Mouse (Mus musculus): Measurements from ENCODE around the gene Megf8. TPM values are rescaled to one million over a fixed set of nuclear protein-coding genes. Genes with fewer than 3 reads are reported as not detected.
"Not testable (repeated sequence)": the region's sequence is repeated elsewhere in the genome, so short reads cannot be mapped to it uniquely, and the experiment has no call there.

Gene Megf8
- polyA plus RNA-seq, 1 experiment from 2014 or later, result 5.5 TPM

DNA sequence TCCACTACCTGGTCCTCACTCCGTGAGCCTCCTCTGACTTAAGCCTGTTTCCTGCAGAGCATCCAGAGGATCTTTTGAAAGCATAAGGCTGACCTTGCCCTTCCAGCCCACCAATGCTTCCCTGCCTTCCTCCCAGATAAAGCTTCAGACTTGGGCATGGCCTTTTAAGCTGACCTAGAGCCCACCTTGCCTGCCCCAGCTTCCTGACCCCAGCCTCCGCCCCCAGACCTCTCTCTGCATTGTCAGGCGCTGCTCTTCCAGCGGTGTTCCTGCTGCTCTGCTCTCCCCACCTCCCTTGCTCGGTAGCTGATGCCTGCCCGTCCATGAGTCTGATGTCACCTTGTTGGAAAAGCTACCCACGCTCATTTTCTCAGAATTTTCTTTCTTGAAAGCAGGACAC is 75.9 kb downstream of the Megf8 start:
- ATAC-seq (replicated peaks; ENCODE audit: low FRiP score), result no peak
- Histone ChIP-seq H3K4me2 (no peak overlapping the region), H3K27me3 (replicated peaks; ENCODE audit: control insufficient read depth, insufficient read depth, low read length) (no peaks in the 10 kb centered on the region), H3K9ac (ENCODE audit: low read depth, low read length) (no peak overlapping the region), H3K27ac (ENCODE audit: low read depth, low read length) (no peak overlapping the region), H3K9me3 (ENCODE audit: control insufficient read depth, low read length) (no peaks in the 10 kb centered on the region; the same call in 1 of the 2 replicates), H3K4me3 (ENCODE audit: low read depth, low read length) (no peak overlapping the region), H3K4me1 (replicated peaks; ENCODE audit: control insufficient read depth, insufficient read depth, low read length) (peaks cover 33% of the 10 kb centered on the region), H3K36me3 (ENCODE audit: control insufficient read depth, insufficient read depth, low read length) (no peaks in the 10 kb centered on the region; the same call in 1 of the 2 replicates)
- 56% methylated on average over 7 of the region's 7 CpGs for WGBS
- DNase-seq (ENCODE audit: low spot score), result no peak

DNA sequence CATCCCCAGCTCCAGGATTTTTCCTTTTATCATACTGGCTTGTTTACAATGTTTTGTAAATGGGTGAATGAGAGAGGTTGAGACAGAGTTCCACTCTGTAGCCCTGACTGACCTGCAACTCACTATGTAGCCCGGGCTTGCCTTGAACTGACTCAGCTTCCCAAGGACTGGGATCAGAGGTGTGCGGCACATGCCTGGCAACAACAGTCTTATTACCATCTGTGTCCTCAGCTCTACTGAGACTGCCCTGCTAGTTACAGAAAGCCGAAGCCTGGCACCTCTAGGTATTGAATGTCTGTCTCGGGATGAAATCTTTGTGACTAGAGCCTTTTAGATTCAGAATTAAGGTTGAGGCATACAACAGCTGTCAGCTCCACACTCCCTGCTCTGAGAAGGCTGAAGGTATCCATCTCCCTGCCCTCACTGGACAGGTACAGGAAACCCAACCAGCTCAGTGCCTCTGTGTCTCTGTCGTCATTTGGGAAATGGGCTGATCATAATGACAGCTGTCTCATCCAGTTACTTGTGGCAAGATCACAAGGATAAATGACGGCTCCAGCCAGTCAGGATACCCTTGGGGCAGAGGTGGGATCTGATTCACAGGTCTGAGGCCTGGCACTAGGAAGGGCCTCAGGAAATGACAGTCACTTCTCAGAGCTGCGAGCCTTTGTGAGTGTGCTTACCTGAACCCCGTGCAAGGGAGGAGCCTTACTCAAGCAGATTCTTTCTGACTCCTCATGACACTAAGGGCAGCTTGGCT is 76.7 kb downstream of the Megf8 start:
- Histone ChIP-seq H3K9ac (ENCODE audit: low read depth, low read length) (no peak overlapping the region), H3K27ac (ENCODE audit: low read depth, low read length) (no peak overlapping the region), H3K4me3 (ENCODE audit: low read depth, low read length) (no peak overlapping the region), H3K27me3 (replicated peaks; ENCODE audit: control insufficient read depth, insufficient read depth, low read length) (no peaks in the 10 kb centered on the region), H3K9me3 (ENCODE audit: control insufficient read depth, low read length) (no peaks in the 10 kb centered on the region; the same call in 1 of the 2 replicates), H3K4me1 (replicated peaks; ENCODE audit: control insufficient read depth, insufficient read depth, low read length) (peaks cover 33% of the 10 kb centered on the region), H3K36me3 (ENCODE audit: control insufficient read depth, insufficient read depth, low read length) (no peaks in the 10 kb centered on the region), H3K4me2 (no peak overlapping the region)
- DNase-seq (ENCODE audit: low spot score) (no peak), ATAC-seq (replicated peaks; ENCODE audit: low FRiP score) (no peak)
- 82% methylated on average over 8 of the region's 8 CpGs for WGBS

DNA sequence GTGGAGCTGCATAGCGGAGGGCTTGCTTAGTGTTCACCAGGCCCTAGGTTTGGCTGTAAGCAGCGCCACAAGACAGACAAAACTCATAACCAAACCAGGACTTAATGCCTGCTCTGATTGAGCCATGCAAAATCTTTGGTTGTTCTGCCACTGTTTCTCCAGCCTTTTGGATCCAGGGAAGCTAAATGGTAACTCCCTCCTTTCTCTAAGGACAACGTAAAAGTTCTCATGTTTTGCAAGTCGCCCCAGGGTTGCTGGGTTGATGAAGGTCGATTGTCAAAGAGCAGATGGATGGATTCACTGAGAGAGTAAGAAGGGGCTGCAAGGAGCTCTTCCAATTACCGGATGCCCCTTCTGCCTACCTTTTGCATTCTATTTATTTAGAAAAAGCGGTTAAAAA is 77.8 kb downstream of the Megf8 start:
- ATAC-seq (replicated peaks; ENCODE audit: low FRiP score) (no peak), DNase-seq (ENCODE audit: low spot score) (no peak)
- Histone ChIP-seq H3K4me1 (replicated peaks; ENCODE audit: control insufficient read depth, insufficient read depth, low read length) (peaks cover 28% of the 10 kb centered on the region), H3K36me3 (ENCODE audit: control insufficient read depth, insufficient read depth, low read length) (no peaks in the 10 kb centered on the region), H3K9ac (ENCODE audit: low read depth, low read length) (peak overlapping the region; percentile 78), H3K27ac (ENCODE audit: low read depth, low read length) (no peak overlapping the region), H3K4me2 (peak overlapping the region; percentile 97), H3K27me3 (replicated peaks; ENCODE audit: control insufficient read depth, insufficient read depth, low read length) (no peaks in the 10 kb centered on the region), H3K9me3 (ENCODE audit: control insufficient read depth, low read length) (no peaks in the 10 kb centered on the region; the same call in 1 of the 2 replicates), H3K4me3 (ENCODE audit: low read depth, low read length) (peak overlapping the region; percentile 76)
- WGBS, result 23% methylated on average over 7 of the region's 7 CpGs

DNA sequence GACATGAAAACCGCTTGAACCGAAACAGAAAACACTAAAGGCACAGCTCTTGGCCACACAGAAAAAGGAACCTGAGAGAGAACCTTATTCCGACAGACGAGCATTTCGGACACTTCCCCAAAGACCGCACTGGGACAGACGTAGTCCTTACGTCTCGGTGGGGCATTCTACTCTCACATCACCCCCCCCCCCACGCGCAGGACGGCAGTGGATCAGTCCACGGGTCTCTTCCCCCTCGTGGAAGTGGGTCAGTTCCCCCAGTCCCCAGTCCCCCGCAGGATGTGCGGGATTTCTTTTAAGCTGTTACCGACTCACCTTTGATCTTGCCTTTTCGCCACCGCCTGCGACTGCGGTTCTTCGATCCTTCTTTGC is 78.2 kb downstream of the Megf8 start:
- peak overlapping the region; percentile 76 for H3K4me3 ChIP-seq (ENCODE audit: low read depth, low read length)
- peaks cover 24% of the 10 kb centered on the region for H3K4me1 ChIP-seq (replicated peaks; ENCODE audit: control insufficient read depth, insufficient read depth, low read length)
- H3K4me2 ChIP-seq, result peak overlapping the region; percentile 97
- no peaks in the 10 kb centered on the region for H3K27me3 ChIP-seq (replicated peaks; ENCODE audit: control insufficient read depth, insufficient read depth, low read length)
- DNase-seq (ENCODE audit: low spot score) (no peak), ATAC-seq (replicated peaks; ENCODE audit: low FRiP score) (peak; percentile 29; the same call in 1 of the 2 replicates)
- no peaks in the 10 kb centered on the region; the same call in 1 of the 2 replicates for H3K9me3 ChIP-seq (ENCODE audit: control insufficient read depth, low read length)
- WGBS, result under 1% methylated on average over 22 of the region's 22 CpGs
- no peaks in the 10 kb centered on the region for H3K36me3 ChIP-seq (ENCODE audit: control insufficient read depth, insufficient read depth, low read length)
- H3K9ac ChIP-seq (ENCODE audit: low read depth, low read length), result peak overlapping the region; percentile 78
- H3K27ac ChIP-seq (ENCODE audit: low read depth, low read length), result no peak overlapping the region

DNA sequence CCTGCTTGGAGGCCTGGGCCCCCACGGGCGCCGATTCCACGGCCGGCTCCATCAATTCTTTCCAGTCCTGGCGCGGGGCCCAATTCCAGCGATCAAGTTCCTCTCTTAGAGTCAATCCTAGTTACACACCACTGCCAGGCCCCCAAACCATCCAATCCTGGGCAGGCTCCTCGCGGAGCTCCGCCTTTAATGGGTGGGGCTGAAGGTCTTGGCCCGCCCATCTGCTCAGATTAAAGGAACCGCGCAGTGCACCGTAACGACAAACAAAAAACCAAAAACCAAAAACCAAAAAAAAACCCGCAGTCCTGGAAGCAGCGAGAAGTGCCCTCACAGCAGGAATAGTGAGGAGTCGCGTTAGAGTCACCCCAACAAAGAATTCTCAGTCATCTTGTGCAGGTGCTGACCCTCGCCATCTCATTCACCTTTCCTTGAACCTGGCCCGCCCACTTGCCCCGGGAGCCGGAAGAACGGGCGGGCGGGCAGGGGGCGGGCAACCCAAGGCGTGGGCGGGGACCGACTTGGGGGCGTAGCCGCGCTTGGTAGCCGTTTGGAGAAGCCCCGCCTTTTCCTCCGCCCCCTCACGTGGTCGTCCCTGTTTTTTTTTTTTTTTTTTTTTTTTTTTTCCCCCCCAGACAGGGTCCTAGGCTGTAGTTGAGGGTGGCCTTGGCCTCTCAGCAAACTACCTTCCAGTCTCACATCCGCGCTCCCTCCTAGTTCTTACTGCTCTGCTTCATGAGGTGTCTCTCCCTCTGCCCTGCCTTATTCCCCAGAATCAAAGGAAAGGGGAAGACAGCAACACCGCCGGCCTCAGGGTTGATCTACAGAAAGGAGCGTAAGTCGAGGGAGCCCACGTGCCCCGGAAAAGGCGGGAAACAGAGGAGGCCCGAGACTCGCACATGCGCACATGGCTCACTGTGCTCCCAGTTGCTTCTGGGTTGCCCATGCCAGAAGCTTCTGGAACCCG is 78.9 kb downstream of the Megf8 start:
- Histone ChIP-seq H3K4me1 (replicated peaks; ENCODE audit: control insufficient read depth, insufficient read depth, low read length) (peaks cover 18% of the 10 kb centered on the region), H3K4me2 (peak overlapping the region; percentile 97), H3K9me3 (ENCODE audit: control insufficient read depth, low read length) (no peaks in the 10 kb centered on the region; the same call in 1 of the 2 replicates), H3K27me3 (replicated peaks; ENCODE audit: control insufficient read depth, insufficient read depth, low read length) (no peaks in the 10 kb centered on the region), H3K9ac (ENCODE audit: low read depth, low read length) (peak overlapping the region; percentile 78), H3K36me3 (ENCODE audit: control insufficient read depth, insufficient read depth, low read length) (no peaks in the 10 kb centered on the region), H3K4me3 (ENCODE audit: low read depth, low read length) (peak overlapping the region; percentile 76), H3K27ac (ENCODE audit: low read depth, low read length) (no peak overlapping the region)
- peak; percentile 93 for DNase-seq (ENCODE audit: low spot score)
- ATAC-seq (replicated peaks; ENCODE audit: low FRiP score), result peak; percentile 96
- WGBS, result 6% methylated on average over 52 of the region's 52 CpGs

DNA sequence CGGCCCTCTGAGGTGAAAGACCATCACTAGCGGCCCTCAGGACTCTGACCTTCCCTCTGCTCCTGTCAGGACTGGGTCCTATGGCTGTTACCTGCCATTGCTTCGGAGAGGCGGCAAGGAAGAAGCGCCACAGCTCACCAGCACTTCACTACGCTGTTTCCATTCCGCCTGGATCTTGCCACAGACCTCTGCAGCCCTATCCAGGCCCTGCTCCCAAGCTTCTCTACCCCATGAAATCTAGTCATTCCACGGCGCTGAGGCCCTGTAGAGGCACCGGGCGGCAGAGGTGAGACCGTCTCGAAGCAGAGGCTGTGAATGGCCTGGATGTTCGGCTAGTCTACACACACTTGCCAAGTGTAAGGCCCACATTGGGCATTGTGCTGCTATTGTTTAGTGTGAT is 79.7 kb downstream of the Megf8 start:
- 0 out of 2 replicates have a peak overlapping the region, but pooled peaks have one; percentile 35 for H3K9ac ChIP-seq (ENCODE audit: low read depth, low read length)
- WGBS, result 86% methylated on average over 14 of the region's 14 CpGs
- DNase-seq (ENCODE audit: low spot score), result no peak

DNA sequence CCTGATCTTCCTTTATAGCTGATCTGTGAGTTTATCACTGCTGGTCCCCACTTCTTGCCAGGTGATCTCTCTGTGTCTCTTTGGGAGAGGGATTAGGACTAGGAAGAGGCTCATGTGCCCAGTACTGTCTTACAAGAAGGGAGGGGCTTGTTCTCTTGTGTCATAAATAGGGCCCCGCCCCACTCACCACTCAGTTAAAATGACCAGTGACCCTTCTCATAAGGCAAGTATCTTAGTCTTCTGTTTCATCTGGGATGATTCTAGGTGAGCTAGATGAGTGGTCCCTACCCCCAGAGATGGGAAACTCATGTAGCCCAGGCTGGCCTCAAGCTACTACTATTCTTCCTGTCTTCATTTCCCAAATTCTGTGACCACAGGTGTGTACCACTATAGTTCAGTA is 81.6 kb downstream of the Megf8 start, which contains the start of gene Lipe:
TSS of gene Lipe (minus strand) at position 101 of the 400 bp plus-strand sequence.
- Histone ChIP-seq H3K4me1 (replicated peaks; ENCODE audit: control insufficient read depth, insufficient read depth, low read length) (peaks cover 23% of the 10 kb centered on the region), H3K9ac (ENCODE audit: low read depth, low read length) (no peak within 1 kb of the TSS), H3K9me3 (ENCODE audit: control insufficient read depth, low read length) (no peaks in the 10 kb centered on the region), H3K27me3 (replicated peaks; ENCODE audit: control insufficient read depth, insufficient read depth, low read length) (no peaks in the 10 kb centered on the region), H3K27ac (ENCODE audit: low read depth, low read length) (no peak within 1 kb of the TSS), H3K4me3 (ENCODE audit: low read depth, low read length) (no peak within 1 kb of the TSS), H3K4me2 (no peak within 1 kb of the TSS), H3K36me3 (ENCODE audit: control insufficient read depth, insufficient read depth, low read length) (no peaks in the 10 kb centered on the region)
- ATAC-seq (replicated peaks; ENCODE audit: low FRiP score) (no peak), DNase-seq (ENCODE audit: low spot score) (no peak)
- 82% methylated on average over 1 of the region's 1 CpGs for WGBS

More for the DNA sequence above, 79.7 kb downstream of the Megf8 start:
- Histone ChIP-seq H3K36me3 (ENCODE audit: control insufficient read depth, insufficient read depth, low read length) (no peaks in the 10 kb centered on the region), H3K9me3 (ENCODE audit: control insufficient read depth, low read length) (no peaks in the 10 kb centered on the region; the same call in 1 of the 2 replicates), H3K4me1 (replicated peaks; ENCODE audit: control insufficient read depth, insufficient read depth, low read length) (peaks cover 15% of the 10 kb centered on the region), H3K27me3 (replicated peaks; ENCODE audit: control insufficient read depth, insufficient read depth, low read length) (no peaks in the 10 kb centered on the region), H3K27ac (ENCODE audit: low read depth, low read length) (no peak overlapping the region), H3K4me3 (ENCODE audit: low read depth, low read length) (no peak overlapping the region; the same call in 1 of the 2 replicates), H3K4me2 (peak overlapping the region; percentile 97)
- peak; percentile 7; the same call in 1 of the 2 replicates for ATAC-seq (replicated peaks; ENCODE audit: low FRiP score)

DNA sequence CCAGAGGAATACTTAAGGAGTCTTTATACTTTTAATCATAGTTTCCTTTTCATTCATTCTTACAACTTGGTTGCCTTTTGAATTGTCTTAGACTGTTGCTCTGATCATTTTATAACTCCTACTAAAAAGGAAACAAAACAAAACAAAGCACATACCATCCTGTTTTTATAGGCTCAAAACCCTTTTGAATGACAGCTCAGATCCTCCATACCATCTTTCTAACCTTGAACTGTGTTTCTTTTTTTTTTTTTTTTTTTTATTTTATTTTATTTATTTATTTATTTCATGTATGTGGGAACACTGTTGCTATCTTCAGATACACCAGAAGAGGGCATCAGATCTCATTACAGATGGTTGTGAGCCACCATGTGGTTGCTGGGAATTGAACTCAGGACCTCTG is 82.1 kb downstream of the Megf8 start:
- not testable (repeated sequence) for H3K9ac ChIP-seq (ENCODE audit: low read depth, low read length); H3K27me3 ChIP-seq (replicated peaks; ENCODE audit: control insufficient read depth, insufficient read depth, low read length); H3K27ac ChIP-seq (ENCODE audit: low read depth, low read length); H3K4me2 ChIP-seq; DNase-seq (ENCODE audit: low spot score); H3K9me3 ChIP-seq (ENCODE audit: control insufficient read depth, low read length); H3K36me3 ChIP-seq (ENCODE audit: control insufficient read depth, insufficient read depth, low read length); ATAC-seq (replicated peaks; ENCODE audit: low FRiP score); H3K4me3 ChIP-seq (ENCODE audit: low read depth, low read length)
- peaks cover 19% of the 10 kb centered on the region for H3K4me1 ChIP-seq (replicated peaks; ENCODE audit: control insufficient read depth, insufficient read depth, low read length)
